Mouse (Mus musculus) kidney, adult 11 months (tissue): Measurements from ENCODE around the gene Pcsk1n.

Experiments
- DNase-seq: peaks from one replicate; pipeline ENCODE4 v3.0.0; 2022

The Pcsk1n gene

GRCm38 (mm10) chrX:7947108-7947899 is 27.7 kb downstream of the Pcsk1n start, which contains the start of gene Hdac6:
Hdac6 (minus strand) TSS chrX:7947889.
- DNase-seq, result peak; percentile 23

DNA sequence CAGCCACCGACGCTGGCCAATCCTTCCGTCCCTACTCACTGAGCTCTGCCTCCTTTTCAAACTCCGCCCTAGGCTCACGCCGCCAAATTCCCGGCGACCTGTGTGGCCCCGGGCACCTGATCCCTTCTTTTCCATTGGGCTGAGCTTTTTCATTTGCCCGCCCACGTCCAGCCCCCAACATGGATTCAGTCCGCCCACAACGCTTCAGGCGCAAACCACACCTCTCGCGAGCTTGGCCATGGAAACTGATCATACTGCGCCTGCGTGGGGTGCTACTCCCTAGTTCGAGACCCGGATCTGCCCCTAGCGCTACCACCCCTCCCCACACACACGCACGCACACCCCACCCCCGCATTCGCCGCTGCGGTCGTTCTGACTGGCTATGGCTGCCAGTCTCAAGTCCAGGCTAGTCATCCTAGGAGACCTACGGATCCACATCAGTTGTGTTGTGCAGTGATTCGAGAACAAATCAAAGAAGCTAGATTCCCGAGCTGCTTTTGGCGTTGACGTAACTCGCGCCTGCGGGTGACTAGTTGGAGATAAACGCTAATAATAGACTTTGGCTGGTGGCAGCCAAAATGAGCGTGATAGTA is 28.4 kb downstream of the Pcsk1n start:
- DNase-seq, result peak; percentile 98

DNA sequence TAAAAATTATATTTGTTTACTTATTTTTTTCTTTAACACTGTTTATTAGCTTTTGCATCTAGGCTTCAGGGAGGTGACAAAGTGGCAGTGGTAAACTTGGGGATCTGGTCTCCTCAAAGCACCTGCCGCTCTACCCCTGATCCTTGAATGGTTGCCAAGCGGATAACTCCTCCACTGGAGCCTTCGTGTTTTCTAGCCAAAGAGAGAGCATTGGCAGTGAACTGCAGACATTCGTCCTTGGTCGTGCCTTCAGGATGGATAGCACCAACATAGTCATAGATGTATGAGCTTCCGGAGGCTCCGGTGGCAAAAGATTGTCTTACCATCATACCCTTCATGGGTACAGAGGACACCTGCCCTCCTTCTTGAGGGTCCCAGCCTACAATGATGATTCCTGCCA is 30.5 kb downstream of the Pcsk1n start:
- DNase-seq, result no peak

- no peak for DNase-seq
Measured at GRCm38 (mm10) chrX:7958868-7959267, 39.2 kb downstream of the Pcsk1n start.

GRCm38 (mm10) chrX:7963829-7964626 is 44.4 kb downstream of the Pcsk1n start:
- no peak for DNase-seq

DNA sequence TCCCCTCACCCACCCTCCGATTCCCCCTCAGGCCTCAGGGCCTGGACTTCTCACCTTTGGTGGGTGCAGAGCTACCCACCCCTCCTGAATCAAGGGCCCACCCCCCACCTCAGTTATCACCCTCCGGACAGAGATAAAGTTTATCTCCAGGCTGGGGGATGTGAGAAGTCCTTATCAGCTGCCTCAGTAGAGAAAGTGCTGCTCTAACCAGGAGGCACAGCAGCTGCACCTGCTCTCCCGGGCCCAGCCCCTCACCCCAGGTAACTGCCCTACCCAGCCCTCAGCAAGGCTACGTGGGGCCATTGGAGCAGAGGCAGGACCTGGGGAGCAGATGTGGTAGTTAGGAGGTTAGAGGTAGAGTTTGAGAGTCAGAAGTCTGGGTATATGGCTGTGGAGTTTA is 46.5 kb downstream of the Pcsk1n start:
- no peak for DNase-seq

- DNase-seq, result no peak
Measured at GRCm38 (mm10) chrX:7967596-7968201, 48.1 kb downstream of the Pcsk1n start.

DNA sequence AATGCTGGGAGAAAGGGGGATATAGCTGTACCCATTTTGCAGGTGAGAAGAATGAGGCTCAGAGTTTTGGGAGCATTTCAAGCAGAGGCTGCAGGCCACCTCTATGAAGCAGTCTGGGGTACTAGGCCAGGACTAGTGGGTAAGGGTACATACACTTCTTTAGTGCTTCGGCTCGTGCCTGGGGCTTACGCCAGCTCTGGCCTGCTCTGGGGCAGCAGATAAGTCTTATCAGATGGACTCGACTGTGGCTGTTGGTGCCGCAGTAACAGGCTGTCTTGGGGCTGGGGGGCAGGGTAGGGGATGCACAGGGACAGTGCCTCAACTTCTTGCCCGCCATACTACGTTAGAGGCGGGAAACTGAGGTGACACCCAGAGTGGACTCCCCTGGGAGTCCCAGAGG is 48.6 kb downstream of the Pcsk1n start:
- no peak for DNase-seq

DNA sequence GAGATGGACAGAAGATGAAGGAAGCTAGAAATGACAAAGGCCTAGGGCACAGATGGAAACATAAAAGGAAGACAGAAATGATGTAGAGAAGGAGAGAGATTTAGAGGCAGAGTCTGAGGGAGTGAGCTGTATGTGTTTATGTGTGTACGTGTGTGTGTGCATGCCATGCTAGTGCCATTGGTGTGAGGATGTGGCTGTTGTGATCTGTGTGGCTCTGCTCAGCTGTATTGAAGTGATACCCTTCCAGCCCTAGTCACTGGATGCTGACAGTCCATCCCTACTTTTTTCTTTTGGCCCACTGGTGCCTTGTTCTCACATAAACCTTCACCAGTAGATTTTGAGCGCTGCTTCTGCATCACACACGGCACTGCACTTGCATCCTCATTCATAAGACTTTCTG is 49.3 kb downstream of the Pcsk1n start:
- no peak for DNase-seq

DNA sequence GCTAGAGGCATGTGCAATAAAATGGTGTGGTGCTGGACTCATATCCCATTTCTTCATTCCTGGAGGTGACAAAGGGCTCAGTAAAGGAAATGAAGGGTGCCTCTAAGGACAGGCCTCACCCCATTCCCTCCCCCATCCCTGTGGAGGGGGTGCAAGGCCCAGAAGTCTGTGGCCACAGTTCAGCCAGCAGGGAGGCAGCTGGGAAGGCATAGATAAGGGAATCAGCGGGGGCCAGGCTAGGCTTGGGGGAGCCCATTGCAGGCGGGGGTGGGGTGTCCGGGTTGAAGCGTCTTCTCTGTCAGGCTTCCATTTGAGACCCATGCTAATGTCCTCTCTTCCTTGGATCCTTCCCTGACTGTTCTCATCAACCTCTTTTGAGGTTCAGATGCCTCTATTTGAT is 51.7 kb downstream of the Pcsk1n start:
- no peak for DNase-seq
